Mouse (Mus musculus) ES-Bruce4 (cell line): ENCODE measurements around the gene Fastkd3. TPM values are rescaled to one million over a fixed set of nuclear protein-coding genes. Genes with fewer than 3 reads are reported as not detected.

ENCODE experiments used
- H3K27ac ChIP-seq: 2 replicates; pipeline ENCODE4 v1.5.1; 2012; ENCODE audit warnings: low read length, inconsistent platforms; ENCODE audit not compliant: insufficient read depth
- H3K27me3 ChIP-seq: 2 replicates; pipeline ENCODE4 v1.6.1; 2012; ENCODE audit warnings: mild to moderate bottlenecking, low read length, inconsistent platforms; ENCODE audit not compliant: control insufficient read depth, poor library complexity, insufficient read depth, severe bottlenecking
- H3K36me3 ChIP-seq: 2 replicates; pipeline ENCODE4 v1.6.1; 2012; ENCODE audit warnings: inconsistent platforms, mild to moderate bottlenecking, low read length, moderate library complexity; ENCODE audit not compliant: control insufficient read depth, poor library complexity, insufficient read depth, severe bottlenecking
- H3K4me1 ChIP-seq: one replicate; pipeline ENCODE4 v1.8.1; 2011; ENCODE audit warnings: low read length; ENCODE audit not compliant: control insufficient read depth, insufficient read depth
- H3K4me3 ChIP-seq: 2 replicates; pipeline ENCODE4 v1.5.1; 2011; ENCODE audit warnings: low read depth, mild to moderate bottlenecking, low read length
- H3K9ac ChIP-seq: 2 replicates; pipeline ENCODE4 v1.6.1; 2012; ENCODE audit warnings: low read depth, mild to moderate bottlenecking, inconsistent platforms; ENCODE audit not compliant: poor library complexity, severe bottlenecking
- H3K9me3 ChIP-seq: replicated peaks from 2 replicates; pipeline ENCODE4 v1.6.1; 2012; ENCODE audit warnings: mild to moderate bottlenecking, low read length, inconsistent platforms; ENCODE audit not compliant: control insufficient read depth, poor library complexity, insufficient read depth, severe bottlenecking
- CTCF ChIP-seq: IDR thresholded peaks from one replicate; pipeline ENCODE4 v1.8.1; 2011; ENCODE audit warnings: low read depth, low read length
- EP300 ChIP-seq: IDR thresholded peaks from 2 replicates; pipeline ENCODE4 v1.6.1; 2011; ENCODE audit warnings: low read depth, low read length; ENCODE audit not compliant: insufficient read depth
- POLR2A ChIP-seq: IDR thresholded peaks from one replicate; pipeline ENCODE4 v1.8.1; 2011; ENCODE audit warnings: low read length; ENCODE audit not compliant: insufficient read depth
- polyA plus RNA-seq: library from polyadenylated mRNA; stranded (reverse); fragments of >200 nt; gene quantifications from 2 replicates; pipeline ENCODE4 v1.2.4, GENCODE M21; 2011; ENCODE audit warnings: low read depth; ENCODE audit not compliant: missing spikeins, insufficient read depth, insufficient read length

Gene Fastkd3
- polyA plus RNA-seq, 1 experiment = 29.4 TPM

DNA sequence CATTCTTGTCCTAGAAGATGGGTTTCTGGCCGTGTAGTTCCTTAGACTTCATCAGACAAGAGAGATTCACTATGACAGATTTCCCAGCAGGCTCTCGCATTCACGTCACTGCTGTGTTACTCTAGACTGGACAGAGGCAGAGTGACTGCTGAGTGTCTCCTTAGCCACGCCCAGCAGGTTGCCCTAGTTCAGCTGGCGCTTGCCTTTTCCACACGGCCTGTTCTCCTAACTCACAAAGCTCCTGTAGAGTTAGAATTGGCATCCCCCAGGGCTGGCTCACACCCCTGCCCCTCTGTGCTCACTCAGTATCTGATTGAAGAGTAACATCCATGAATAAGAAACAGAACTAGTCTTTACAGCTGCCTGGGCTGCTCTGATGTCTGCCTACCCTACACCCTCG, 3.4 kb downstream of the Fastkd3 start:
- no peak for TF ChIP-seq CTCF
- Histone ChIP-seq H3K27me3 (no peaks in the 10 kb centered on the region), H3K4me3 (no peak overlapping the region), H3K27ac (no peak overlapping the region), H3K9me3 (no peaks in the 10 kb centered on the region), H3K4me1 (peaks cover 2% of the 10 kb centered on the region), H3K9ac (no peak overlapping the region), H3K36me3 (peaks cover 56% of the 10 kb centered on the region)

GRCm38 (mm10) chr13:68588352-68588751, 6.3 kb downstream of the Fastkd3 start:
- H3K36me3 ChIP-seq = peaks cover 69% of the 10 kb centered on the region
- H3K9me3 ChIP-seq = no peaks in the 10 kb centered on the region
- no peak overlapping the region for H3K9ac ChIP-seq
- no peak for TF ChIP-seq EP300
- no peak for TF ChIP-seq CTCF
- TF ChIP-seq POLR2A = no peak
- H3K27ac ChIP-seq = no peak overlapping the region
- H3K4me1 ChIP-seq = peaks cover 2% of the 10 kb centered on the region
- H3K4me3 ChIP-seq = no peak overlapping the region
- H3K27me3 ChIP-seq = no peaks in the 10 kb centered on the region

DNA sequence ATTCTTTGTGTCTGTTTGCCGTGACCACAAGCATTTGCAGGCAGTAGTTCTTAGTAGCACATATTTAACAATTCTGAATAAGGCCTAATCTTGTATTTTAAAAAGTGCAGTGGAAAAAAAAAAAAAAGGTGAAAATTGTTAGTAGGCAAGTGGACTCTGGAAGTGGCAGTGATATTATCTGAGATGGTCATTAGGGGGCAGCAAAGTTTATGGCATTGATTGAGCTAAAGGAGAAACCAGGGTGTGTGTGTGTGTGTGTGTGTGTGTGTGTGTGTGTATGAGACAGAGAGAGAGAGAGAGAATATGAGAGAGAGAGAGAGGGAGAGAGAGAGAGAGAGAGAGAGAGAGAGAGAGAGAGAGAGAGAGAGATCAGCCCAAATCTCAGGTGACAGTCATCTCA, 11.8 kb downstream of the Fastkd3 start:
- TF ChIP-seq POLR2A (no peak), EP300 (no peak), CTCF (no peak)

GRCm38 (mm10) chr13:68597199-68597598, 15.2 kb downstream of the Fastkd3 start, which contains the start of gene 1700001L19Rik:
Gene 1700001L19Rik, plus strand, starts transcription at chr13:68597421.
- H3K9me3 ChIP-seq = no peaks in the 10 kb centered on the region
- no peaks in the 10 kb centered on the region for H3K4me1 ChIP-seq
- TF ChIP-seq EP300 = no peak
- TF ChIP-seq POLR2A = no peak
- H3K4me3 ChIP-seq = peak within 1 kb of the TSS; percentile 60
- H3K36me3 ChIP-seq = no peaks in the 10 kb centered on the region
- H3K27me3 ChIP-seq = no peaks in the 10 kb centered on the region
- H3K9ac ChIP-seq = no peak within 1 kb of the TSS
- no peak within 1 kb of the TSS for H3K27ac ChIP-seq

More for the DNA sequence above, 11.8 kb downstream of the Fastkd3 start:
- no peaks in the 10 kb centered on the region for H3K27me3 ChIP-seq
- H3K4me3 ChIP-seq = no peak overlapping the region
- H3K4me1 ChIP-seq = no peaks in the 10 kb centered on the region
- H3K36me3 ChIP-seq = peaks cover 29% of the 10 kb centered on the region
- H3K27ac ChIP-seq = no peak overlapping the region
- H3K9me3 ChIP-seq = no peaks in the 10 kb centered on the region
- H3K9ac ChIP-seq = no peak overlapping the region

DNA sequence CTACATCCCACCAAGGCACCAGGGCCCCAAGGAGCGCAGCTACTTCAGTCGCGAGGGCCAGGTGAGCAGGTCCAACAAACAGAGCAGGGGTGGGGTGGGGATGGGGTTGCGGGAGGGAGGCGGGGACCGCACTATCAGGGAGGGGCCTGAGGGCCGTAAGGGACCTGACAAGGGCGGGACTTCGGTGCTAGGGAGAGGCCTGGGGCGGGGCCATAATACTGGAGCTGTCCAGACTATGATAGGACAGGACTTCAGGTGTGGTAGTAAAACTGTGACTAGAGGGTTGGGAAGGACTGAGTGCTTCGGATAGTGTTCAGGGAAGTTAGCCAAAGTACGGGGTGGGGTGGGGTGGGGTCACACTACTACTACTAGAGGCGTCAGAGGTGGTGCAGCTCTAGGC, 15.6 kb downstream of the Fastkd3 start:
- TF ChIP-seq EP300 = no peak
- no peak for TF ChIP-seq POLR2A
- Histone ChIP-seq H3K36me3 (no peaks in the 10 kb centered on the region), H3K27ac (no peak overlapping the region), H3K9ac (no peak overlapping the region), H3K9me3 (no peaks in the 10 kb centered on the region), H3K4me1 (no peaks in the 10 kb centered on the region), H3K4me3 (peak overlapping the region; percentile 60), H3K27me3 (no peaks in the 10 kb centered on the region)

- no peaks in the 10 kb centered on the region for H3K27me3 ChIP-seq
- peak; percentile 4 for TF ChIP-seq CTCF
- no peak for TF ChIP-seq EP300
- TF ChIP-seq POLR2A = no peak
- no peak overlapping the region for H3K4me3 ChIP-seq
- H3K4me1 ChIP-seq = no peaks in the 10 kb centered on the region
- H3K36me3 ChIP-seq = no peaks in the 10 kb centered on the region
- no peak overlapping the region for H3K9ac ChIP-seq
- no peaks in the 10 kb centered on the region for H3K9me3 ChIP-seq
- no peak overlapping the region for H3K27ac ChIP-seq
These were observed 16.9 kb downstream of the Fastkd3 start for GRCm38 (mm10) chr13:68598953-68599352.
